Mouse (Mus musculus) small intestine, adult 2 months (tissue): ENCODE data around the gene Lman2l.

Source experiments
- CTCF ChIP-seq: fragments of 200-500 bp; IDR thresholded peaks from 2 replicates; pipeline ENCODE4 v1.5.1; 2012; ENCODE audit warnings: low read depth, mild to moderate bottlenecking, control low read depth, inconsistent platforms, low read length, moderate library complexity, mixed read lengths; ENCODE audit not compliant: insufficient replicate concordance, insufficient read length; ENCODE audit errors: extremely low read depth
- POLR2A ChIP-seq: fragments of 200-500 bp; IDR thresholded peaks from 2 replicates; pipeline ENCODE4 v1.6.1; 2012; ENCODE audit warnings: low read depth, mild to moderate bottlenecking, control low read depth, inconsistent platforms, low read length, moderate library complexity

DNA sequence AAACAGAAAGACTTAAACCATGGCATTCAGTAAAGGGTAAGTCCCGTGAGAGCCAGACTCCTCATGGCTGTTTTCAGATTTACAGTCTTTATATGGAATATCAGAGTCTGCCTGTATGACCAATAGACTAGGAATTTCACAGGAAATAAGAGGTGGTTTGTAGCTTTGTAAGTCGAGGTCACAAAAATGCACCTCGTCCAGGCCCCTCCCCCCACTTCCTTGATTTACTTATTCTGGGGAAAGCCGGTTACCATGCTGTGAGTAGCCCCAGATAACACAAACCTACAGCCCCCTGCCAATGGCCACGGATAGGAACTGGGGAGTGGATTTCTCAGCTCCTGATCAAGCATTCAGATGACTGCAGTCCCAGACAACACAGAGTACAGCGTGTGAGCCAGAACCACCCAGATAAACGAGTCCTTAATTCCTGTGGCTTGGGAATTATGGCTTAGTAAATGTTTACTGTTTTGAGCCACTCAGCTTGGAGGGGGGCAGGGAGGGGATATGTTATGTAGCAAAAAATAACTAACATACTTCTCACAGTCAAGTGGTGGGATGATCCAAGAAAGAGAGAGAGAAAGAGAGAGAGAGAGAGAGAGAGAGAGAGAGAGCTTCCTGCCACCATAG, 12.4 kb upstream of the Lman2l start:
- TF ChIP-seq POLR2A (no peak), CTCF (no peak)
